Mouse (Mus musculus) liver, embryonic 14.5 days (tissue): ENCODE data around the gene Bclaf3.

Experiments used
- CTCF ChIP-seq: IDR thresholded peaks from 2 replicates; pipeline ENCODE4 v1.5.1; 2016; ENCODE audit warnings: antibody characterized with exemption, low read depth, control low read depth
- EP300 ChIP-seq: IDR thresholded peaks from 2 replicates; pipeline ENCODE4 v1.6.1; 2016; ENCODE audit warnings: antibody characterized with exemption, low read depth

- no peak for TF ChIP-seq CTCF
- TF ChIP-seq EP300, result no peak
Observed at GRCm38 (mm10) chrX:159532811-159533462, 6.4 kb downstream of the Bclaf3 start.
